Mouse (Mus musculus) E14TG2a.4 (cell line): ENCODE data around the gene Flt3l.

ENCODE experiments used
- CTCF ChIP-seq: conservative IDR thresholded peaks from 2 replicates; pipeline ENCODE4 v1.5.1; 2014; ENCODE audit warnings: low read length
- POU5F1 ChIP-seq: IDR thresholded peaks from 2 replicates; pipeline ENCODE4 v1.6.1; 2014; ENCODE audit warnings: low read length, borderline replicate concordance

DNA sequence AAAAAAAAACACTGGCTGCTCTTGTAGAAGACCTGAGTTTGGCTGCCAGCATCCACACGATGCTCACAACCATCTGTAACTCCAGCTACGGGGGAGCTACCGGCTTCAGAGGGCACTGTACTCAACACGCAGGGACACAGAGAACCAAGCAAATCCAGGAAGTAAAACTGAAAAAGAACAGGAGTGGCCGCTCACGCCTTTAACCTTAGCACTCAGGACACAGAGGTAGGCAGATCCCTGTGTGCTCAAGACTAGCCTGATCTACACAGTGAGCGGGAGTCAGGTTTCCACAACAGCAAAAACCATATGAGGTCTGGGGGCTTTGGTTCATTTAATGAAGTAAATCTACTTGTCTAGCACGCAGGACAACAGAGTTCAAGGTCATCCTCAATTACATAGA is 30.7 kb downstream of the Flt3l start:
- no peak for TF ChIP-seq CTCF
- no peak for TF ChIP-seq POU5F1
